9 mouse cellular contexts compared by ENCODE assay signal in the genomic region with DNA sequence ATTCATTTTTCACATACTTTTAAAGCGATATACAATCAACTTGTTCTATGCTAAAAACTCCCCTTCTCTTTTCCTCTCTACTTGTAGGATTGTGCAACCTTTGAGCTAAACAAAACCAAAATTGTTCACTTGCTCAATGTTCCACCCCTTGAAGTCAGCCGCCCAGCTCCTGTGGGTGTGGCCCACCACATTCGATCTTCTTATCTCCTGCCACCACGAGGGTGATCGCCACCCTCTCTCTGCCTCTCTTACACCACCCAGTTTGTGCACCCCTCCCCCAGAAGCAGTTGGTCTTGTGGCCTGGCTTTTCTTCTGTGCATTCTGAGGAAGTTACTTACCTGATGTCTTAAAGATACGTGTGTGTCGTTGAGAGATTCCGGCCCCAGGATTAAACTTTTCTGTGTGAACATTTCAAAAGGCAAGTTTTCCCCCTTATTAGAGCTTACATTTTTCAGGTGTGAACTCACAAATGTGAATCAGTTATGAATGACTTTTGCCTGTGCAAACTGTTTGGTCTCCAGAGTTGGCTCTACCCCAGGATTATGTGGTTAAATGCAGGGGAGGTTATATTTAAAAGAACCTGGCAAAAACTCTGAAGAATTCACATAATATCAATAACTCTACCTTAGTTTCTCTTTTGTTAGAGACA. TPM values are rescaled to one million over a fixed set of nuclear protein-coding genes. Genes with fewer than 3 reads are reported as not detected.
DNase-seq lines count a peak whose midpoint lies in the region; ATAC-seq lines count a peak whose summit lies in the region.
"Had no signal": no experiment of that assay in that cellular context is flagged by ENCODE, and none has a peak within 500 bp of the region (broad histone marks: within the 10 kb centered on the region; RNA-seq: fewer than 3 reads in every experiment).

No protein-coding gene starts in this region.

- 48% methylated on average over 8 of the region's 8 CpGs for WGBS in intestine, embryonic 14.5 days
- WGBS in midbrain, embryonic 10.5 days, result 69% methylated on average over 8 of the region's 8 CpGs

- no peak overlapping the region for H3K4me3 ChIP-seq in intestine, embryonic 14.5 days (ENCODE audit: low read depth, low read length)
- no peak overlapping the region for H3K4me3 ChIP-seq in midbrain, embryonic 10.5 days
- H3K4me3 ChIP-seq: embryonic facial prominence, embryonic 12.5 days had no signal

- no peak overlapping the region for H3K9ac ChIP-seq in intestine, embryonic 14.5 days (ENCODE audit: low read length)
- H3K9ac ChIP-seq: embryonic facial prominence, embryonic 12.5 days had no signal

- intact Hi-C loops in left cerebral cortex, postnatal 10 days (cut with DNase I), result no loop called here
- intact Hi-C loops in gastrocnemius, postnatal 14 days (cut with DNase I; ENCODE audit: low total_unique reads), result no loop called here

- H3K36me3 ChIP-seq in intestine, embryonic 14.5 days (ENCODE audit: control insufficient read depth, insufficient read depth, low read length), result 0 out of 2 replicates have a peak, but pooled peaks cover 7% of the 10 kb centered on the region
- H3K36me3 ChIP-seq in midbrain, embryonic 10.5 days, result 0 out of 2 replicates have a peak, but pooled peaks cover 2% of the 10 kb centered on the region
- H3K36me3 ChIP-seq: embryonic facial prominence, embryonic 12.5 days had no signal

- peaks cover 42% of the 10 kb centered on the region for H3K4me1 ChIP-seq in intestine, embryonic 14.5 days (replicated peaks; ENCODE audit: control insufficient read depth, insufficient read depth, low read length)
- peaks cover 39% of the 10 kb centered on the region for H3K4me1 ChIP-seq in midbrain, embryonic 10.5 days

- H3K27me3 ChIP-seq in intestine, embryonic 14.5 days (replicated peaks; ENCODE audit: control insufficient read depth, insufficient read depth, low read length), result no peaks in the 10 kb centered on the region
- no peaks in the 10 kb centered on the region for H3K27me3 ChIP-seq in midbrain, embryonic 10.5 days (ENCODE audit: low read depth, poor library complexity, severe bottlenecking)
- H3K27me3 ChIP-seq: embryonic facial prominence, embryonic 12.5 days had no signal

- 0 out of 2 replicates have a peak, but pooled peaks have one; percentile 47 for ATAC-seq in intestine, embryonic 14.5 days (replicated peaks; ENCODE audit: low FRiP score, low TSS enrichment, low read depth)
- ATAC-seq in monocyte, adult 5-6 weeks (replicated peaks; ENCODE audit: insufficient number of reproducible peaks, low FRiP score, low TSS enrichment, poor library complexity, severe bottlenecking), result peak; percentile 87

- no peaks in the 10 kb centered on the region for H3K9me3 ChIP-seq in intestine, embryonic 14.5 days (ENCODE audit: control insufficient read depth, low read length)
- no peaks in the 10 kb centered on the region for H3K9me3 ChIP-seq in midbrain, embryonic 10.5 days (replicated peaks)
- H3K9me3 ChIP-seq: embryonic facial prominence, embryonic 12.5 days had no signal

- peak; percentile 99 for DNase-seq in 416B (ENCODE audit: low read depth)
- peak; percentile 24 for DNase-seq in Muller cell, postnatal 12 days (ENCODE audit: inconsistent ontology term)
- no peak for DNase-seq in intestine, embryonic 14.5 days (ENCODE audit: low spot score)
- DNase-seq in cerebellum, postnatal 10 days, result no peak
- no peak for DNase-seq in midbrain, embryonic 10.5 days (ENCODE audit: low spot score)
- no peak for DNase-seq in left cerebral cortex, postnatal 10 days (ENCODE audit: extremely low spot score in 1 of 2, low spot score in 2 of 2)
- DNase-seq in gastrocnemius, postnatal 14 days, result no peak

- no peak overlapping the region for H3K4me2 ChIP-seq in intestine, embryonic 14.5 days (ENCODE audit: low read length)
- H3K4me2 ChIP-seq: embryonic facial prominence, embryonic 12.5 days had no signal

- peak overlapping the region; percentile 40; the same call in 1 of the 2 replicates for H3K27ac ChIP-seq in intestine, embryonic 14.5 days (ENCODE audit: low read depth)
- H3K27ac ChIP-seq in midbrain, embryonic 10.5 days (replicated peaks), result no peak overlapping the region
- H3K27ac ChIP-seq: embryonic facial prominence, embryonic 12.5 days had no signal

RNA-seq across cellular contexts. Expression of a gene that starts 45.4 kb away (rescaled TPM):
- 115 and 120 TPM in 2 replicates for polyA plus RNA-seq in intestine, embryonic 14.5 days (2014; fragmentation: Nextera tagmentation; extraction: Ambion mirVana)
- 301 to 321 TPM (median 307 TPM) in 3 replicates for total RNA-seq in monocyte, adult 5-6 weeks (2017)
- 48.7 and 50.2 TPM in 2 replicates for polyA plus RNA-seq in midbrain, embryonic 10.5 days (2016; fragmentation: Nextera tagmentation; extraction: Ambion mirVana)
- 100 to 1,000 TPM; 113 to 114 TPM for total RNA-seq in left cerebral cortex, postnatal 10 days (2021)
- total RNA-seq in gastrocnemius, postnatal 14 days (2021), result 10 to 100 TPM; 31.6 to 45.4 TPM

Comparison
In these comparisons a context has a peak if more than half of its experiments do, and no peak if none do; other contexts are left out.
1. DNase-seq: peak in 416B (single experiment) and Muller cell, postnatal 12 days (single experiment); none in intestine, embryonic 14.5 days (single experiment), cerebellum, postnatal 10 days (0 of 2), midbrain, embryonic 10.5 days (single experiment), left cerebral cortex, postnatal 10 days (0 of 2) and gastrocnemius, postnatal 14 days (single experiment).